Mouse (Mus musculus): ENCODE measurements around the gene Fcrl6.

Fcrl6 gene

GRCm38 (mm10) chr1:172602326-172602725, at the start of gene Fcrl6:
Gene Fcrl6, minus strand, starts transcription at chr1:172602551.
- DNase-seq (ENCODE audit: extremely low spot score, low spot score), result no peak

- DNase-seq (ENCODE audit: extremely low spot score, low spot score), result no peak
Observed at GRCm38 (mm10) chr1:172651288-172651987, 49.1 kb upstream of the Fcrl6 start.

- no peak for DNase-seq (ENCODE audit: extremely low spot score, low spot score)
Observed at GRCm38 (mm10) chr1:172650519-172651287, 48.4 kb upstream of the Fcrl6 start.

GRCm38 (mm10) chr1:172649396-172649795, 47.0 kb upstream of the Fcrl6 start:
- DNase-seq (ENCODE audit: extremely low spot score, low spot score), result no peak

- no peak for DNase-seq (ENCODE audit: extremely low spot score, low spot score)
Observed at GRCm38 (mm10) chr1:172647236-172647635, 44.9 kb upstream of the Fcrl6 start.

GRCm38 (mm10) chr1:172638781-172639180, 36.4 kb upstream of the Fcrl6 start:
- DNase-seq (ENCODE audit: extremely low spot score, low spot score), result no peak

- DNase-seq (ENCODE audit: extremely low spot score, low spot score), result no peak
Observed at GRCm38 (mm10) chr1:172637801-172638200, 35.5 kb upstream of the Fcrl6 start.

GRCm38 (mm10) chr1:172636266-172636665, 33.9 kb upstream of the Fcrl6 start:
- no peak for DNase-seq (ENCODE audit: extremely low spot score, low spot score)

- no peak for DNase-seq (ENCODE audit: extremely low spot score, low spot score)
Observed at GRCm38 (mm10) chr1:172635258-172635657, 32.9 kb upstream of the Fcrl6 start.

- no peak for DNase-seq (ENCODE audit: extremely low spot score, low spot score)
Observed at GRCm38 (mm10) chr1:172634136-172634535, 31.8 kb upstream of the Fcrl6 start.

GRCm38 (mm10) chr1:172632451-172633326, 30.3 kb upstream of the Fcrl6 start, which contains the start of gene Dusp23:
Gene Dusp23, minus strand, starts transcription at chr1:172632962.
- peak; percentile 97 for DNase-seq (ENCODE audit: extremely low spot score, low spot score)

GRCm38 (mm10) chr1:172631721-172632120, 29.4 kb upstream of the Fcrl6 start:
- no peak for DNase-seq (ENCODE audit: extremely low spot score, low spot score)

GRCm38 (mm10) chr1:172629831-172630230, 27.5 kb upstream of the Fcrl6 start:
- DNase-seq (ENCODE audit: extremely low spot score, low spot score), result no peak

GRCm38 (mm10) chr1:172626306-172626705, 24.0 kb upstream of the Fcrl6 start:
- no peak for DNase-seq (ENCODE audit: extremely low spot score, low spot score)

- DNase-seq (ENCODE audit: extremely low spot score, low spot score), result no peak
Observed at GRCm38 (mm10) chr1:172624081-172624480, 21.7 kb upstream of the Fcrl6 start.

GRCm38 (mm10) chr1:172623599-172623998, 21.2 kb upstream of the Fcrl6 start:
- no peak for DNase-seq (ENCODE audit: extremely low spot score, low spot score)

- DNase-seq (ENCODE audit: extremely low spot score, low spot score), result peak; percentile 81
Observed at GRCm38 (mm10) chr1:172619235-172619634, 16.9 kb upstream of the Fcrl6 start.

GRCm38 (mm10) chr1:172618141-172618540, 15.8 kb upstream of the Fcrl6 start:
- peak; percentile 57 for DNase-seq (ENCODE audit: extremely low spot score, low spot score)

- peak; percentile 60 for DNase-seq (ENCODE audit: extremely low spot score, low spot score)
Observed at GRCm38 (mm10) chr1:172617365-172618076, 15.2 kb upstream of the Fcrl6 start.

GRCm38 (mm10) chr1:172616537-172617300, 14.4 kb upstream of the Fcrl6 start:
- peak; percentile 71 for DNase-seq (ENCODE audit: extremely low spot score, low spot score)
